Mouse (Mus musculus) left cerebral cortex, adult 2 months (tissue): ENCODE results near the gene Cdc6. TPM values are rescaled to one million over a fixed set of nuclear protein-coding genes. Genes with fewer than 3 reads are reported as not detected.
A peak's percentile ranks its signal among the peaks of the same experiment; 100 is the strongest.

Source experiments
- DNase-seq, 2 experiments: peaks; one replicate each; pipeline ENCODE4 v3.0.0; 2021 to 2022; ENCODE audit warnings: low spot score in 2 of 2, mixed read lengths in 1 of 2; ENCODE audit errors: extremely low spot score in 1 of 2
- H3K27ac ChIP-seq: fragments of 200-600 bp; 2 replicates; pipeline ENCODE4 v1.8.1; 2022
- H3K4me3 ChIP-seq: fragments of 200-600 bp; 2 replicates; pipeline ENCODE4 v1.8.1; 2022
- CTCF ChIP-seq: fragments of 200-600 bp; IDR thresholded peaks from 2 replicates; pipeline ENCODE4 v1.8.1; 2022; ENCODE audit warnings: antibody characterized with exemption, mild to moderate bottlenecking, moderate library complexity
- intact Hi-C: fragments of 180-260 bp; cut with DNase I; formaldehyde crosslinking; loops from one replicate; pipeline ENCODE4 v1.15.1; 2025
- total RNA-seq, 2 experiments: library from RNA; stranded (reverse); gene quantifications; 2 replicates each; pipeline ENCODE4 v1.2.3; 2021

Gene Cdc6
- total RNA-seq, 2 experiments from 2014 or later = 0.35 to 0.36 TPM

GRCm38 (mm10) chr11:98941826-98942550 lies 34.4 kb downstream of the Cdc6 start:
- DNase-seq = peak in 1 of 2 experiments; percentile 62
- Histone ChIP-seq H3K4me3 (peak overlapping the region; percentile 43), H3K27ac (peak overlapping the region; percentile 86)
- no peak for TF ChIP-seq CTCF
- intact Hi-C loops = loop anchor here (2.0 kb wide), 1 partner anchor 13 kb away; no protein-coding TSS in a partner anchor

GRCm38 (mm10) chr11:98942555-98942922 lies 34.9 kb downstream of the Cdc6 start:
- Histone ChIP-seq H3K27ac (peak overlapping the region; percentile 86), H3K4me3 (no peak overlapping the region; the same call in 1 of the 2 replicates)
- no peak for DNase-seq
- TF ChIP-seq CTCF = no peak
- intact Hi-C loops = no loop called here

- Histone ChIP-seq H3K4me3 (no peak overlapping the region), H3K27ac (no peak overlapping the region)
- intact Hi-C loops = no loop called here
- no peak for DNase-seq
- no peak for TF ChIP-seq CTCF
Observed at GRCm38 (mm10) chr11:98942923-98943641, 35.5 kb downstream of the Cdc6 start.

GRCm38 (mm10) chr11:98943741-98944461 lies 36.3 kb downstream of the Cdc6 start:
- Histone ChIP-seq H3K27ac (no peak overlapping the region), H3K4me3 (no peak overlapping the region)
- no peak for TF ChIP-seq CTCF
- no peak for DNase-seq
- intact Hi-C loops = no loop called here

GRCm38 (mm10) chr11:98944897-98945604 lies 37.5 kb downstream of the Cdc6 start:
- intact Hi-C loops = no loop called here
- TF ChIP-seq CTCF = no peak
- Histone ChIP-seq H3K27ac (no peak overlapping the region), H3K4me3 (no peak overlapping the region)
- DNase-seq = no peak

GRCm38 (mm10) chr11:98945605-98945977 lies 38.0 kb downstream of the Cdc6 start:
- TF ChIP-seq CTCF = no peak
- H3K4me3 ChIP-seq = no peak overlapping the region
- intact Hi-C loops = no loop called here
- no peak overlapping the region for H3K27ac ChIP-seq
- DNase-seq = no peak

- TF ChIP-seq CTCF = no peak
- DNase-seq = no peak
- no peak overlapping the region for H3K4me3 ChIP-seq
- H3K27ac ChIP-seq = no peak overlapping the region
- intact Hi-C loops = no loop called here
Observed at GRCm38 (mm10) chr11:98947969-98948569, 40.5 kb downstream of the Cdc6 start.

- intact Hi-C loops = no loop called here
- no peak overlapping the region for H3K4me3 ChIP-seq
- DNase-seq = no peak
- H3K27ac ChIP-seq = no peak overlapping the region
- TF ChIP-seq CTCF = no peak
Observed at GRCm38 (mm10) chr11:98949242-98949957, 41.8 kb downstream of the Cdc6 start.

GRCm38 (mm10) chr11:98949958-98950460 lies 42.4 kb downstream of the Cdc6 start:
- DNase-seq = no peak
- Histone ChIP-seq H3K4me3 (no peak overlapping the region), H3K27ac (no peak overlapping the region)
- intact Hi-C loops = no loop called here
- TF ChIP-seq CTCF = no peak

GRCm38 (mm10) chr11:98950484-98950883 lies 42.9 kb downstream of the Cdc6 start:
- DNase-seq = no peak
- no peak for TF ChIP-seq CTCF
- no peak overlapping the region for H3K4me3 ChIP-seq
- no peak overlapping the region for H3K27ac ChIP-seq
- intact Hi-C loops = no loop called here
